In the genomic region with DNA sequence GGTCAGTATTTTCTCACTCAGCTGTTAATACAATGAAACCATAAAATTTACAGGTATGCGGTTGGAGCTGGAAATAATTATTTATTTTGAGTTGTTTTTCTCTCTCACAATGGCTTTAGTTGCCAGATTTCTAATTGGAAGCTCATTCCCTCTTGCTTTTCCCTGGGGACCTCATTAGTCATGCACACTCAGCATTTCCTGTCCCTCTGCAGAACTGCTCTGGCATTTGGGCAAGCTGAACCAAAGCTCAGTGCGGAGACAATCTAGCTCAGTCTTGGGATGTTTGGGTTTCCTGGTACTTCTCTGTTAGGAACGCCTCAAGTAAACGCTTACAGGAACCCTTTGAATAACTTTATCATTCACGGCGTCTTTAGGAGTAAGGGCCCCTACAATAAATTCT, we compare ENCODE assay signal across 13 mouse cellular contexts.
DNase-seq lines count a peak whose midpoint lies in the region; ATAC-seq and TF ChIP-seq lines count a peak whose summit lies in the region.
"Had no signal": no experiment of that assay in that cellular context is flagged by ENCODE, and none has a peak within 500 bp of the region (broad histone marks: within the 10 kb centered on the region; RNA-seq: fewer than 3 reads in every experiment).

No protein-coding gene starts in this region.

- H3K9me3 ChIP-seq in kidney, embryonic 15.5 days (replicated peaks): no peaks in the 10 kb centered on the region
- no peaks in the 10 kb centered on the region for H3K9me3 ChIP-seq in stomach, postnatal 0 days (ENCODE audit: control insufficient read depth, low read length)

- no peak for ATAC-seq in kidney, embryonic 15.5 days (replicated peaks; ENCODE audit: low FRiP score)
- ATAC-seq in stomach, postnatal 0 days (ENCODE audit: low FRiP score, low TSS enrichment): no peak
- no peak for ATAC-seq in monocyte, adult 5-6 weeks (replicated peaks; ENCODE audit: insufficient number of reproducible peaks, low FRiP score, low TSS enrichment, poor library complexity, severe bottlenecking)
- ATAC-seq: activated CD4-positive, CD25-positive, alpha-beta regulatory T cell, adult 4 months had no signal

- TF ChIP-seq CTCF in stomach, postnatal 0 days (IDR thresholded peaks at IDR 0.05; ENCODE audit: low read depth): no peak

- H3K9ac ChIP-seq in kidney, embryonic 15.5 days: no peak overlapping the region
- H3K9ac ChIP-seq in stomach, postnatal 0 days (ENCODE audit: low read length): no peak overlapping the region

- no peak overlapping the region for H3K4me2 ChIP-seq in kidney, embryonic 15.5 days
- no peak overlapping the region for H3K4me2 ChIP-seq in stomach, postnatal 0 days (replicated peaks; ENCODE audit: low read depth)

- H3K36me3 ChIP-seq in kidney, embryonic 15.5 days: peaks cover 28% of the 10 kb centered on the region
- peaks cover 5% of the 10 kb centered on the region; the same call in 1 of the 2 replicates for H3K36me3 ChIP-seq in stomach, postnatal 0 days (ENCODE audit: control insufficient read depth, insufficient read depth, low read length)

- H3K27me3 ChIP-seq in kidney, embryonic 15.5 days: no peaks in the 10 kb centered on the region
- H3K27me3 ChIP-seq in stomach, postnatal 0 days (ENCODE audit: control insufficient read depth, insufficient read depth, low read length): no peaks in the 10 kb centered on the region

- peak; percentile 10 to 14 for DNase-seq in cerebellum, postnatal 10 days
- DNase-seq in cerebellum, postnatal 4 days (ENCODE audit: low spot score in 2 of 2): no peak
- peak; percentile 26 to 46 for DNase-seq in kidney, adult 8-10 months
- peak; percentile 15 for DNase-seq in adipocyte (ENCODE audit: low spot score)
- DNase-seq in kidney, postnatal 10 days: peak; percentile 48
- no peak for DNase-seq in stomach, postnatal 0 days (ENCODE audit: low spot score)
- DNase-seq: heart, adult 11 months; right cerebral cortex, postnatal 14 days; thymus, adult 18-20 months had no signal

- WGBS in kidney, embryonic 15.5 days: 67% methylated on average over 6 of the region's 6 CpGs
- WGBS in stomach, postnatal 0 days: 79% methylated on average over 6 of the region's 6 CpGs

- H3K4me3 ChIP-seq in kidney, embryonic 15.5 days (replicated peaks): no peak overlapping the region
- no peak overlapping the region for H3K4me3 ChIP-seq in stomach, postnatal 0 days (ENCODE audit: low read depth, low read length)

- no peak overlapping the region for H3K27ac ChIP-seq in kidney, embryonic 15.5 days
- H3K27ac ChIP-seq in stomach, postnatal 0 days (replicated peaks): no peak overlapping the region
- H3K27ac ChIP-seq: macrophage had no signal

- peaks cover 4% of the 10 kb centered on the region for H3K4me1 ChIP-seq in kidney, embryonic 15.5 days
- no peaks in the 10 kb centered on the region for H3K4me1 ChIP-seq in stomach, postnatal 0 days (replicated peaks; ENCODE audit: control insufficient read depth, insufficient read depth)

- no peak for TF ChIP-seq EP300 in stomach, postnatal 0 days (optimal IDR thresholded peaks at IDR 0.05)

Comparison
In these comparisons a context has a peak if more than half of its experiments do, and no peak if none do; other contexts are left out.
1. DNase-seq: peak in cerebellum, postnatal 10 days (2 of 2), kidney, adult 8-10 months (2 of 2), adipocyte (single experiment) and kidney, postnatal 10 days (single experiment); none in cerebellum, postnatal 4 days (0 of 2) and stomach, postnatal 0 days (single experiment).